Mouse (Mus musculus) CH12.LX (cell line): ENCODE measurements around the gene 1700025C18Rik. TPM values are rescaled to one million over a fixed set of nuclear protein-coding genes. Genes with fewer than 3 reads are reported as not detected.
A peak's percentile ranks its signal among the peaks of the same experiment; 100 is the strongest.

Source experiments
- DNase-seq: peaks from one replicate; pipeline ENCODE4 v3.0.0-alpha.2; 2013; ENCODE audit errors: extremely low read depth
- H3K27ac ChIP-seq: 2 replicates; pipeline ENCODE4 v1.5.1; 2012; ENCODE audit warnings: low read depth, mild to moderate bottlenecking, control low read depth, moderate library complexity; ENCODE audit not compliant: insufficient read depth
- H3K27me3 ChIP-seq: replicated peaks from 2 replicates; pipeline ENCODE3; 2012; ENCODE audit warnings: inconsistent platforms
- H3K36me3 ChIP-seq, 2 experiments: replicated peaks in 1 of 2; 2 replicates each; pipeline versions ENCODE3 to v1.6.1; 2012; ENCODE audit warnings: inconsistent platforms in 1 of 2, low read length in 1 of 2, mild to moderate bottlenecking in 1 of 2, mixed read lengths in 1 of 2, moderate library complexity in 1 of 2; ENCODE audit not compliant: control insufficient read depth in 1 of 2, insufficient read depth in 1 of 2
- H3K4me1 ChIP-seq, 2 experiments: 2 replicates each; pipeline ENCODE4 v1.6.1; 2012; ENCODE audit warnings: inconsistent platforms in 1 of 2, moderate library complexity in 1 of 2; ENCODE audit not compliant: insufficient read depth in 2 of 2, control insufficient read depth in 1 of 2
- H3K4me2 ChIP-seq: 2 replicates; pipeline ENCODE4 v1.6.1; 2012; ENCODE audit warnings: low read depth, mild to moderate bottlenecking, control low read depth; ENCODE audit not compliant: poor library complexity, insufficient read depth, severe bottlenecking
- H3K4me3 ChIP-seq, 3 experiments: fragments of 150-350 bp in 1 of 3; sonication (generic) in 1 of 3; replicated peaks in 1 of 3; 2 replicates each; pipeline versions ENCODE3 to v1.5.1; 2011 to 2012; ENCODE audit warnings: low read depth in 2 of 3, low read length in 2 of 3, mild to moderate bottlenecking in 2 of 3, moderate library complexity in 2 of 3, control low read depth in 1 of 3, improper control_type of control experiment in 1 of 3, inconsistent platforms in 1 of 3, mixed read lengths in 1 of 3; ENCODE audit not compliant: poor library complexity in 1 of 3
- H3K79me2 ChIP-seq: replicated peaks from 2 replicates; pipeline ENCODE4 v1.6.1; 2012; ENCODE audit warnings: mild to moderate bottlenecking, moderate library complexity; ENCODE audit not compliant: control insufficient read depth, poor library complexity, insufficient read depth, severe bottlenecking; ENCODE audit errors: extremely low read depth
- H3K9ac ChIP-seq: 2 replicates; pipeline ENCODE4 v1.6.1; 2012; ENCODE audit warnings: low read depth, mild to moderate bottlenecking, control low read depth, moderate library complexity; ENCODE audit not compliant: insufficient read depth
- H3K9me3 ChIP-seq: replicated peaks from 2 replicates; pipeline ENCODE3; 2012; ENCODE audit warnings: low read length, inconsistent platforms, mixed read lengths
- BHLHE40 ChIP-seq: IDR thresholded peaks from 2 replicates; pipeline ENCODE4 v1.6.1; 2011; ENCODE audit warnings: mild to moderate bottlenecking, low read depth, low read length, improper control_type of control experiment
- CHD1 ChIP-seq: IDR thresholded peaks from 2 replicates; pipeline ENCODE4 v1.6.1; 2012; ENCODE audit warnings: low read depth, low read length, improper control_type of control experiment, inconsistent platforms
- CHD2 ChIP-seq: IDR thresholded peaks from 2 replicates; pipeline ENCODE4 v1.6.1; 2011; ENCODE audit warnings: low read length, improper control_type of control experiment
- CTCF ChIP-seq, 2 experiments: IDR thresholded peaks in 1 of 2; conservative IDR thresholded peaks in 1 of 2; 2 replicates each; pipeline ENCODE4 v1.5.1; 2011 to 2012; ENCODE audit warnings: low read depth in 2 of 2, low read length in 2 of 2, improper control_type of control experiment in 1 of 2, inconsistent platforms in 1 of 2, mild to moderate bottlenecking in 1 of 2, moderate library complexity in 1 of 2
- E2F4 ChIP-seq: IDR thresholded peaks from 2 replicates; pipeline ENCODE4 v1.6.1; 2011; ENCODE audit warnings: low read depth, low read length, improper control_type of control experiment; ENCODE audit not compliant: insufficient replicate concordance
- ELF1 ChIP-seq: IDR thresholded peaks from 2 replicates; pipeline ENCODE4 v1.6.1; 2014; ENCODE audit warnings: low read depth, mild to moderate bottlenecking, inconsistent platforms, low read length, improper control_type of control experiment
- EP300 ChIP-seq: IDR thresholded peaks from 2 replicates; pipeline ENCODE4 v1.6.1; 2011; ENCODE audit warnings: low read length, improper control_type of control experiment
- ETS1 ChIP-seq: conservative IDR thresholded peaks from 2 replicates; pipeline ENCODE4 v1.6.1; 2012; ENCODE audit warnings: low read depth, mild to moderate bottlenecking, inconsistent platforms, low read length, improper control_type of control experiment, moderate library complexity
- GABPA ChIP-seq: IDR thresholded peaks from 2 replicates; pipeline ENCODE4 v1.6.1; 2012; ENCODE audit warnings: low read depth, low read length, improper control_type of control experiment, inconsistent platforms; ENCODE audit not compliant: insufficient replicate concordance
- HCFC1 ChIP-seq: IDR thresholded peaks from 2 replicates; pipeline ENCODE4 v1.6.1; 2012; ENCODE audit warnings: low read depth, mild to moderate bottlenecking, inconsistent platforms, low read length, improper control_type of control experiment
- IRF4 ChIP-seq: IDR thresholded peaks from 2 replicates; pipeline ENCODE4 v1.6.1; 2014; ENCODE audit warnings: low read depth, mild to moderate bottlenecking, inconsistent platforms, low read length, improper control_type of control experiment
- JUN ChIP-seq: IDR thresholded peaks from 2 replicates; pipeline ENCODE4 v1.6.1; 2011; ENCODE audit warnings: low read depth, mild to moderate bottlenecking, low read length, improper control_type of control experiment, moderate library complexity; ENCODE audit not compliant: insufficient read depth
- JUND ChIP-seq: conservative IDR thresholded peaks from 2 replicates; pipeline ENCODE4 v1.6.1; 2011; ENCODE audit warnings: low read depth, low read length, improper control_type of control experiment
- KAT2A ChIP-seq: IDR thresholded peaks from 2 replicates; pipeline ENCODE4 v1.6.1; 2012; ENCODE audit warnings: low read length, improper control_type of control experiment, inconsistent platforms; ENCODE audit not compliant: insufficient replicate concordance
- MAFK ChIP-seq: IDR thresholded peaks from 2 replicates; pipeline ENCODE4 v1.6.1; 2011; ENCODE audit warnings: low read length, improper control_type of control experiment; ENCODE audit not compliant: insufficient replicate concordance
- MAX ChIP-seq: IDR thresholded peaks from 2 replicates; pipeline ENCODE4 v1.6.1; 2011; ENCODE audit warnings: low read length, improper control_type of control experiment
- MAZ ChIP-seq: IDR thresholded peaks from 2 replicates; pipeline ENCODE4 v1.6.1; 2012; ENCODE audit warnings: low read depth, mild to moderate bottlenecking, inconsistent platforms, low read length, improper control_type of control experiment, moderate library complexity
- MEF2A ChIP-seq: IDR thresholded peaks from 2 replicates; pipeline ENCODE4 v1.6.1; 2014; ENCODE audit warnings: low read depth, mild to moderate bottlenecking, inconsistent platforms, low read length, improper control_type of control experiment, borderline replicate concordance
- MXI1 ChIP-seq: IDR thresholded peaks from 2 replicates; pipeline ENCODE4 v1.6.1; 2011; ENCODE audit warnings: mild to moderate bottlenecking, low read depth, low read length, improper control_type of control experiment
- MYC ChIP-seq: IDR thresholded peaks from 2 replicates; pipeline ENCODE4 v1.6.1; 2011; ENCODE audit warnings: low read depth, mild to moderate bottlenecking, improper control_type of control experiment, low read length
- NELFE ChIP-seq: IDR thresholded peaks from 2 replicates; pipeline ENCODE4 v1.6.1; 2011; ENCODE audit warnings: low read depth, low read length, improper control_type of control experiment
- NRF1 ChIP-seq: IDR thresholded peaks from 2 replicates; pipeline ENCODE4 v1.6.1; 2014; ENCODE audit warnings: low read depth, mild to moderate bottlenecking, inconsistent platforms, low read length, improper control_type of control experiment, moderate library complexity
- PAX5 ChIP-seq: IDR thresholded peaks from 2 replicates; pipeline ENCODE4 v1.6.1; 2012; ENCODE audit warnings: low read length, inconsistent platforms, mixed read lengths
- POLR2A ChIP-seq: IDR thresholded peaks from 2 replicates; pipeline ENCODE4 v1.6.1; 2011; ENCODE audit warnings: low read depth, mild to moderate bottlenecking, improper control_type of control experiment, low read length
- POLR2AphosphoS2 ChIP-seq: IDR thresholded peaks from 2 replicates; pipeline ENCODE4 v1.6.1; 2011; ENCODE audit warnings: low read depth, low read length, improper control_type of control experiment
- RAD21 ChIP-seq: IDR thresholded peaks from 2 replicates; pipeline ENCODE4 v1.6.1; 2011; ENCODE audit warnings: low read depth, mild to moderate bottlenecking, low read length, improper control_type of control experiment, moderate library complexity
- RCOR1 ChIP-seq: conservative IDR thresholded peaks from 2 replicates; pipeline ENCODE4 v1.6.1; 2012; ENCODE audit warnings: low read depth, mild to moderate bottlenecking, inconsistent platforms, low read length, improper control_type of control experiment
- SIN3A ChIP-seq: IDR thresholded peaks from 2 replicates; pipeline ENCODE4 v1.6.1; 2012; ENCODE audit warnings: low read length, improper control_type of control experiment, inconsistent platforms
- SMC3 ChIP-seq: IDR thresholded peaks from 2 replicates; pipeline ENCODE4 v1.6.1; 2011; ENCODE audit warnings: low read depth, low read length, improper control_type of control experiment
- TBP ChIP-seq: conservative IDR thresholded peaks from 2 replicates; pipeline ENCODE4 v1.6.1; 2011; ENCODE audit warnings: low read depth, low read length, improper control_type of control experiment
- TCF12 ChIP-seq: IDR thresholded peaks from 2 replicates; pipeline ENCODE4 v1.6.1; 2014; ENCODE audit warnings: low read depth, mild to moderate bottlenecking, inconsistent platforms, low read length, improper control_type of control experiment
- UBTF ChIP-seq: IDR thresholded peaks from 2 replicates; pipeline ENCODE4 v1.6.1; 2012; ENCODE audit warnings: low read depth, mild to moderate bottlenecking, inconsistent platforms, low read length, improper control_type of control experiment, moderate library complexity
- USF1 ChIP-seq: IDR thresholded peaks from 2 replicates; pipeline ENCODE4 v1.6.1; 2014; ENCODE audit warnings: low read depth, mild to moderate bottlenecking, inconsistent platforms, low read length, improper control_type of control experiment
- USF2 ChIP-seq: conservative IDR thresholded peaks from 2 replicates; pipeline ENCODE4 v1.6.1; 2011; ENCODE audit warnings: low read depth, low read length, improper control_type of control experiment
- ZC3H11A ChIP-seq: IDR thresholded peaks from 2 replicates; pipeline ENCODE4 v1.6.1; 2012; ENCODE audit warnings: low read depth, mild to moderate bottlenecking, inconsistent platforms, low read length, improper control_type of control experiment
- ZKSCAN1 ChIP-seq: IDR thresholded peaks from 2 replicates; pipeline ENCODE4 v1.6.1; 2012; ENCODE audit warnings: low read depth, inconsistent platforms, low read length, improper control_type of control experiment, borderline replicate concordance
- ZMIZ1 ChIP-seq: IDR thresholded peaks from 2 replicates; pipeline ENCODE4 v1.6.1; 2012; ENCODE audit warnings: low read depth, mild to moderate bottlenecking, inconsistent platforms, low read length, improper control_type of control experiment
- ZNF384 ChIP-seq: IDR thresholded peaks from 2 replicates; pipeline ENCODE4 v1.6.1; 2012; ENCODE audit warnings: low read depth, low read length, improper control_type of control experiment, inconsistent platforms
- dilution Hi-C: fragments of 300-500 bp; cut with MboI; formaldehyde crosslinking; loops from 2 replicates; pipeline ENCODE4 v1.14.3; 2020; ENCODE audit warnings: low sequenced_read_pairs; ENCODE audit not compliant: extremely low pct_unique_long_range_greater_than_20kb, extremely low pct_ligation_motif_present
- in situ Hi-C: fragments of 300-500 bp; cut with MboI; formaldehyde crosslinking; loops from 3 replicates; pipeline ENCODE4 v1.14.3; 2019; ENCODE audit warnings: low sequenced_read_pairs, low pct_ligation_motif_present, low pct_unique_long_range_greater_than_20kb, mixed read lengths
- polyA plus RNA-seq: library from polyadenylated mRNA; unstranded; fragments of >175 nt; gene quantifications from 2 replicates; pipeline ENCODE4 v1.2.1, GENCODE M21; 2012; ENCODE audit warnings: low read depth; ENCODE audit not compliant: insufficient read length
- total RNA-seq, 2 experiments: library from RNA; depleted of rRNA; stranded (reverse); fragments of 300-350 nt in 1 of 2; fragments of >200 nt in 1 of 2; gene quantifications; 2 replicates each; pipeline ENCODE4 v1.2.3; 2012 to 2014

Gene 1700025C18Rik
- total and polyA plus RNA-seq, 3 experiments: not detected

GRCm38 (mm10) chr2:165034131-165035057 lies 56.2 kb downstream of the 1700025C18Rik start, which contains the start of gene Ncoa5:
TSS of gene Ncoa5 (minus strand) at chr2:165034867.
- Histone ChIP-seq H3K27ac (peak within 1 kb of the TSS; percentile 50; the same call in 1 of the 2 replicates), H3K4me3 (peak within 1 kb of the TSS; percentile 79 to 90 (median 79)), H3K79me2 (peaks cover 30% of the 10 kb centered on the region), H3K4me2 (peak within 1 kb of the TSS; percentile 67), H3K9ac (peak within 1 kb of the TSS; percentile 78), H3K4me1 (peaks cover 11 to 47% of the 10 kb centered on the region in 2 experiments), H3K36me3 (peaks cover 0 to 7% of the 10 kb centered on the region in 2 experiments), H3K9me3 (no peaks in the 10 kb centered on the region), H3K27me3 (no peaks in the 10 kb centered on the region)
- in situ Hi-C loops: no loop called here
- no peak for TF ChIP-seq CHD2
- TF ChIP-seq MAFK: no peak
- TF ChIP-seq MXI1: peak; percentile 98
- no peak; the same call in 1 of the 2 replicates for TF ChIP-seq MAX
- peak; percentile 73 for TF ChIP-seq TCF12
- no peak for TF ChIP-seq ZKSCAN1
- no peak for TF ChIP-seq CHD1
- TF ChIP-seq UBTF: no peak
- peak; percentile 87 for TF ChIP-seq POLR2A
- TF ChIP-seq POLR2AphosphoS2: no peak; the same call in 1 of the 2 replicates
- TF ChIP-seq IRF4: no peak; the same call in 1 of the 2 replicates
- TF ChIP-seq ELF1: peak; percentile 44
- TF ChIP-seq SIN3A: peak; percentile 96
- peak; percentile 53; the same call in 1 of the 2 replicates for TF ChIP-seq MYC
- no peak for TF ChIP-seq RCOR1
- peak; percentile 66; the same call in 1 of the 2 replicates for TF ChIP-seq MAZ
- TF ChIP-seq ZMIZ1: peak; percentile 49; the same call in 1 of the 2 replicates
- no peak for TF ChIP-seq ETS1
- TF ChIP-seq GABPA: no peak
- no peak for TF ChIP-seq ZC3H11A
- no peak for TF ChIP-seq JUND
- TF ChIP-seq NRF1: peak; percentile 81
- no peak for TF ChIP-seq PAX5
- TF ChIP-seq USF1: no peak
- TF ChIP-seq JUN: no peak
- TF ChIP-seq RAD21: no peak
- peak; percentile 81 for TF ChIP-seq HCFC1
- TF ChIP-seq SMC3: no peak
- TF ChIP-seq MEF2A: 0 out of 2 replicates have a peak, but pooled peaks have one; percentile 10
- TF ChIP-seq USF2: no peak
- TF ChIP-seq E2F4: no peak
- peak in 1 of 2 experiments; percentile 13; a peak in 1 of 4 replicates for TF ChIP-seq CTCF (conservative IDR thresholded peaks at IDR 0.05 in 1 of 2, IDR thresholded peaks at IDR 0.05 in 1 of 2; ENCODE audit: low read depth in 2 of 2, low read length in 2 of 2)
- peak; percentile 84 for TF ChIP-seq NELFE
- TF ChIP-seq KAT2A: 0 out of 2 replicates have a peak, but pooled peaks have one; percentile 56
- no peak for TF ChIP-seq TBP
- TF ChIP-seq EP300: no peak
- no peak for TF ChIP-seq ZNF384
- no peak for TF ChIP-seq BHLHE40
- DNase-seq: peak; percentile 95
- dilution Hi-C loops: no loop called here
